Mouse (Mus musculus): ENCODE results near the gene Tcf3. TPM values are rescaled to one million over a fixed set of nuclear protein-coding genes. Genes with fewer than 3 reads are reported as not detected.

Gene Tcf3
- total RNA-seq, 1 experiment = 90.9 TPM

DNA sequence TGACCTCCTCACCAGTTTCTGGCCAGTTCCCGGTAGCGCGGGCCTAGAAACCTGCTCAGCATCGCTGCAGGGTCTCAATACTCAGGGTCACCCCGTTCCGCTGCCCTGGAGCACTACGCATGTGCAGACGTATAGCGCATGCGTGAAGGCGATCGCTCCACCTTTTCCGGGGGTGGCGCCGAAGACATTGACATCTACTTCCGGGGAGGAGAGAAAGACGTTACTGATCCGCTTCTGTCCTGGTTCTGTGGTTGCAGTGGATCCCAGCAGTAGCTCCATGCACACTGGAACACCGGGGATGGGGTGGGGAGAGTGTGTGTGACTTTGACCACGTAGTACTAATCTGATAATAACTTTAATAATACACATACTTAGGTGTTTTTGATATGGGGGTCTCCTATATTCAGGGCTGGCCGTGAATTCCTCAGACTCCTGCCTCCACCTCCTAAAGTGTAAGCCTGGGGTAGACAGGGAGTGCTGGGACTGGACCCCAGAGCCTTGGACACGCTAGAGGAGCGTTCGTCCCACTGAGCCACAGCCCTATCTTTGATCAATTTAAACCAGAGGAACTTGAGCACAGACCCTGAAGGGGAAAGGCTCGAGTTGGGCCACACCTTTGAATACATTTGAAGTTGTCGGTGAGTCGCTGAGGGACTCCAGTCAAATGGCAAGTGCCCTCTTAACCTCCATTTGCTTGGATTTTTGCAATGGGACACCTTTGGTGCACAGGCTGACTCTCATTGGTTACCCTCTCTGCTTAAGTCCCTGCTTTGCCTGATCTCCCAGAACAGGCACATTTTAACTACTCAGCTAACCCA lies 26.6 kb downstream of the Tcf3 start, which contains the start of gene Uqcr11:
TSS of gene Uqcr11 (minus strand) at position 147 of the 818 bp plus-strand sequence.
- TF ChIP-seq ZNF384 (IDR thresholded peaks at IDR 0.05; ENCODE audit: low read depth, low read length) = no peak
- TF ChIP-seq HCFC1 (IDR thresholded peaks at IDR 0.05; ENCODE audit: borderline replicate concordance, insufficient read depth, low read length) = no peak
- TF ChIP-seq MAFK (IDR thresholded peaks at IDR 0.05; ENCODE audit: insufficient read depth, low read depth, low read length) = no peak
- TF ChIP-seq CHD2 (IDR thresholded peaks at IDR 0.05; ENCODE audit: low read depth, low read length) = no peak
- no peak for TF ChIP-seq ZC3H11A (IDR thresholded peaks at IDR 0.05; ENCODE audit: borderline replicate concordance, low read depth, low read length)
- in situ Hi-C loops (cut with MboI; ENCODE audit: low sequenced_read_pairs in 2 of 2, unreplicated experiment in 2 of 2) = no loop called here
- Histone ChIP-seq H3K9ac (ENCODE audit: insufficient read depth, low read depth, low read length, poor library complexity, severe bottlenecking) (peak within 1 kb of the TSS; percentile 89), H3K27ac (ENCODE audit: insufficient read depth, low read depth, low read length, poor library complexity, severe bottlenecking) (peak within 1 kb of the TSS; percentile 25; the same call in 1 of the 2 replicates), H3K4me3 (ENCODE audit: insufficient read depth in 1 of 2, low read depth in 1 of 2, low read length in 2 of 2, poor library complexity in 1 of 2, severe bottlenecking in 1 of 2) (peak within 1 kb of the TSS; percentile 77 to 86), H3K9me3 (ENCODE audit: control insufficient read depth, insufficient read depth, low read depth, low read length) (no peaks in the 10 kb centered on the region), H3K4me1 (ENCODE audit: control insufficient read depth in 2 of 2, insufficient read depth in 2 of 2, low read length in 2 of 2, poor library complexity in 1 of 2) (peaks cover 0 to 8% of the 10 kb centered on the region in 2 experiments; a peak in 1 of 4 replicates), H3K36me3 (ENCODE audit: control insufficient read depth, insufficient read depth, low read length, poor library complexity, severe bottlenecking) (peaks cover 47% of the 10 kb centered on the region)
- DNase-seq (ENCODE audit: low read depth, low spot score) = peak; percentile 87

DNA sequence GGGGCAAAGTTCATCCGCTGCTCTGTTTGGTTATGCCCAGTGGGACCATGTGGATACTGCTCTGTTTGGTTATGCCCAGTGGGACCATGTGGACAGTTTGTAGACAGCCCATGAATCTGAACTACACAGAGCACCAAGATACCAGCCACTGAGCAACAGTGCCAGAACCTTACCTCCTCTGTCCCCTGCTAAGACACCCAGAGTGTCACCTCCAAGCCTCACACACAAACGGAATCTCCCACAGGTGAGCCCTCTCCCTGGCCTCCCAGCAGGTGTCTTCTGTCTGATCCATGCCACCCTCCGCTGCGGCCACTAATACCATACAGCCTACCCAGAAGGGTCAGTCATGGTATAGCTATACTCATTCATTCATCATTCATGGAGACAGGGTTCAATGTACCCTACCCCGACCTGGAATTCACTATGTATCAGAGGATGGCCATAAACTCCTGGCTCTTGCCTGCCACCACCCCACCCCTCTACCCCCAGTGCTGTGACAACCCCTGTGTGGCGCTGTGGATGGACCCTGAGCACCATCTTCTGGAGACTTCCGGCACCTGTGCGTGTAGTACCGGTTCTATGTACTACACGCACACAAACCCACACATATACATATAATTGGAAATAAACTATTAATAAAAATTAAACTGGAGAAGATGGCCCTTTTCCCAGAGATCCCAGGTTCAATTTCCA lies 27.8 kb downstream of the Tcf3 start:
- H3K4me3 ChIP-seq (ENCODE audit: insufficient read depth in 1 of 2, low read depth in 1 of 2, low read length in 2 of 2, poor library complexity in 1 of 2, severe bottlenecking in 1 of 2) = peak overlapping the region; percentile 77 to 86
- H3K4me1 ChIP-seq (ENCODE audit: control insufficient read depth in 2 of 2, insufficient read depth in 2 of 2, low read length in 2 of 2, poor library complexity in 1 of 2) = peaks cover 0 to 10% of the 10 kb centered on the region in 2 experiments; a peak in 2 of 4 replicates
- TF ChIP-seq CHD2 (IDR thresholded peaks at IDR 0.05; ENCODE audit: low read depth, low read length) = no peak
- TF ChIP-seq MAFK (IDR thresholded peaks at IDR 0.05; ENCODE audit: insufficient read depth, low read depth, low read length) = no peak
- TF ChIP-seq HCFC1 (IDR thresholded peaks at IDR 0.05; ENCODE audit: borderline replicate concordance, insufficient read depth, low read length) = no peak
- TF ChIP-seq ZC3H11A (IDR thresholded peaks at IDR 0.05; ENCODE audit: borderline replicate concordance, low read depth, low read length) = no peak
- no peak for TF ChIP-seq ZNF384 (IDR thresholded peaks at IDR 0.05; ENCODE audit: low read depth, low read length)
- peak overlapping the region; percentile 89 for H3K9ac ChIP-seq (ENCODE audit: insufficient read depth, low read depth, low read length, poor library complexity, severe bottlenecking)
- no peak overlapping the region for H3K27ac ChIP-seq (ENCODE audit: insufficient read depth, low read depth, low read length, poor library complexity, severe bottlenecking)
- in situ Hi-C loops (cut with MboI; ENCODE audit: low sequenced_read_pairs in 2 of 2, unreplicated experiment in 2 of 2) = no loop called here
- peaks cover 42% of the 10 kb centered on the region for H3K36me3 ChIP-seq (ENCODE audit: control insufficient read depth, insufficient read depth, low read length, poor library complexity, severe bottlenecking)
- no peak for DNase-seq (ENCODE audit: low read depth, low spot score)
- H3K9me3 ChIP-seq (ENCODE audit: control insufficient read depth, insufficient read depth, low read depth, low read length) = no peaks in the 10 kb centered on the region

DNA sequence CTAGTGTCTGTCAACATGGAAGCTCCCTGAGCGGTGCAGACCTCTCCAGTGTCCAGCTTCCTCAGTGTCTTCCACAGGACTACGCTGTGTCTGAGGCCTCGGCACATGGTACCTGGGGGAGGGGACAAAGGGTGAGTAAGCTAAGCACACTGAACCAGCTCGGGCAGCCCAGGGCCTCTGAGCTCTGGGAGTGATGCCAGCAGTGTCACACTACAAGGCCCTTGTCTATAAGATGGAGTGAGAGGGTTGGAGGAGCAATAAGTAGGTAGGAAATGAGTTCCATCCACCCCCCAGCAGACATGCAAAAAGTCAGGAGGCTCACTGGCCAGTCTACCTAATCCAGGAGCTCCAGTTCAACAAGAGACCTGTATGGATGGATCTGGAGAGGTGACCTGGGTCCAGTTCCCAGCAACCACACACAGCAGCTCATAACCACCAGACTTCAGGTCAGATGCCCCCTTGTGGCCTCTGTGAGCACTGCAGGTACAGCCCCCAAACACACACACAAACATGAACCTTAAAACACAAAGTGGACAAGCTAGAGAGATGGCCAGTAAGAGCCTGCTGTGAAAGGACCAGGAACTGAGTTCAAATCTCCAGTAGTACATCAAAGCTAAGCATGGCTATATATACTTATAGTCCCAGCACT lies 30.3 kb downstream of the Tcf3 start:
- no peaks in the 10 kb centered on the region for H3K9me3 ChIP-seq (ENCODE audit: control insufficient read depth, insufficient read depth, low read depth, low read length)
- H3K4me3 ChIP-seq (ENCODE audit: insufficient read depth in 1 of 2, low read depth in 1 of 2, low read length in 2 of 2, poor library complexity in 1 of 2, severe bottlenecking in 1 of 2) = no peak overlapping the region
- no peak for TF ChIP-seq MAFK (IDR thresholded peaks at IDR 0.05; ENCODE audit: insufficient read depth, low read depth, low read length)
- no peak for TF ChIP-seq CHD2 (IDR thresholded peaks at IDR 0.05; ENCODE audit: low read depth, low read length)
- TF ChIP-seq ZC3H11A (IDR thresholded peaks at IDR 0.05; ENCODE audit: borderline replicate concordance, low read depth, low read length) = no peak
- no peak for TF ChIP-seq ZNF384 (IDR thresholded peaks at IDR 0.05; ENCODE audit: low read depth, low read length)
- TF ChIP-seq HCFC1 (IDR thresholded peaks at IDR 0.05; ENCODE audit: borderline replicate concordance, insufficient read depth, low read length) = peak; percentile 44; the same call in 1 of the 2 replicates
- H3K9ac ChIP-seq (ENCODE audit: insufficient read depth, low read depth, low read length, poor library complexity, severe bottlenecking) = no peak overlapping the region
- no peak overlapping the region for H3K27ac ChIP-seq (ENCODE audit: insufficient read depth, low read depth, low read length, poor library complexity, severe bottlenecking)
- in situ Hi-C loops (cut with MboI; ENCODE audit: low sequenced_read_pairs in 2 of 2, unreplicated experiment in 2 of 2) = no loop called here
- H3K36me3 ChIP-seq (ENCODE audit: control insufficient read depth, insufficient read depth, low read length, poor library complexity, severe bottlenecking) = peaks cover 27% of the 10 kb centered on the region
- peak; percentile 62 for DNase-seq (ENCODE audit: low read depth, low spot score)
- H3K4me1 ChIP-seq (ENCODE audit: control insufficient read depth in 2 of 2, insufficient read depth in 2 of 2, low read length in 2 of 2, poor library complexity in 1 of 2) = peaks cover 0 to 12% of the 10 kb centered on the region in 2 experiments; a peak in 2 of 4 replicates

DNA sequence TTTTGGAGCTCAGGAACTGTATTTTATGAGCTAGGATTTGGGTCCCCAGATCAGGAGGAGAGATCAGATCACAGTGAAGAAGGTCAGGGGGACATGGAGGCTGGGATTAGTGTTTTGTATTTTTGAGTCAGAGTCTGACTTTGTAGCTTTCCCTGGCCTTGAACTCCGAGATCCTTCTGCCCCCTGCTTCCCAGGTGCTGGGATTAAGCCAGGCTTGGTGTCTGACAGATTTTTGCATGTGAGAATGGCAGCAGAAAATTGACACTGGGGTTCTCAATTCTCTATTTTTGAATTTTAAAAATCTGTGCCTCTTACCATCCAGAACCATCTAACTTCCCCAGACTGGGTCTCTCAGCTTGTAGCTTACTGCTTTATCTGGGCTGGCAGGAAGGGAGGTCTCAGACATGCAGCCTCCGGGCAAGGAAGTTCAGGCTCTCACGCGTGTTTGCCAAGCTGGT lies 32.7 kb downstream of the Tcf3 start:
- Histone ChIP-seq H3K27ac (ENCODE audit: insufficient read depth, low read depth, low read length, poor library complexity, severe bottlenecking) (peak overlapping the region; percentile 58; the same call in 1 of the 2 replicates), H3K4me3 (ENCODE audit: insufficient read depth in 1 of 2, low read depth in 1 of 2, low read length in 2 of 2, poor library complexity in 1 of 2, severe bottlenecking in 1 of 2) (peak overlapping the region; percentile 52 to 88; a peak in 3 of 4 replicates), H3K4me1 (ENCODE audit: control insufficient read depth in 2 of 2, insufficient read depth in 2 of 2, low read length in 2 of 2, poor library complexity in 1 of 2) (peaks cover 0 to 20% of the 10 kb centered on the region in 2 experiments; a peak in 2 of 4 replicates), H3K36me3 (ENCODE audit: control insufficient read depth, insufficient read depth, low read length, poor library complexity, severe bottlenecking) (peaks cover 32% of the 10 kb centered on the region), H3K9me3 (ENCODE audit: control insufficient read depth, insufficient read depth, low read depth, low read length) (no peaks in the 10 kb centered on the region), H3K9ac (ENCODE audit: insufficient read depth, low read depth, low read length, poor library complexity, severe bottlenecking) (peak overlapping the region; percentile 66; the same call in 1 of the 2 replicates)
- no peak for DNase-seq (ENCODE audit: low read depth, low spot score)
- TF ChIP-seq CHD2 (IDR thresholded peaks at IDR 0.05; ENCODE audit: low read depth, low read length) (no peak), HCFC1 (IDR thresholded peaks at IDR 0.05; ENCODE audit: borderline replicate concordance, insufficient read depth, low read length) (no peak), ZC3H11A (IDR thresholded peaks at IDR 0.05; ENCODE audit: borderline replicate concordance, low read depth, low read length) (no peak), ZNF384 (IDR thresholded peaks at IDR 0.05; ENCODE audit: low read depth, low read length) (no peak), MAFK (IDR thresholded peaks at IDR 0.05; ENCODE audit: insufficient read depth, low read depth, low read length) (no peak)
- in situ Hi-C loops (cut with MboI; ENCODE audit: low sequenced_read_pairs in 2 of 2, unreplicated experiment in 2 of 2) = no loop called here
